Mouse (Mus musculus): Measurements from ENCODE around the gene Shank2. TPM values are rescaled to one million over a fixed set of nuclear protein-coding genes. Genes with fewer than 3 reads are reported as not detected.

The Shank2 gene
- total RNA-seq, 2 experiments from 2014 or later = 0.52 to 0.68 TPM

Small RNA genes lying within 50 kb of the gene (microRNA-seq; reads per million reads assigned to microRNA genes)
- 0 reads per million in 2 experiments for gene Mir3105

Other genes with a start within 250 kb of the Shank2 start
- 10 to 100 TPM; 33.3 to 40.2 TPM for gene Osbpl5, start 244.9 kb upstream of the Shank2 start, total RNA-seq (2021)
- not detected for gene Mrgprg, start 234.9 kb upstream of the Shank2 start, total RNA-seq (2021)
- 1 to 10 TPM; 1.2 to 1.5 TPM for gene Mrgpre, start 217.4 kb upstream of the Shank2 start, total RNA-seq (2021)
- gene Nadsyn1, start 179.1 kb upstream of the Shank2 start, total RNA-seq (2021) = 1 to 10 TPM; 3.2 to 3.6 TPM
- gene Dhcr7, start 178.8 kb upstream of the Shank2 start, total RNA-seq (2021) = 10 to 100 TPM; 11.0 to 12.0 TPM
- gene Gm498, start 135.1 kb upstream of the Shank2 start, total RNA-seq (2021) = not detected

Measured in gastrocnemius, postnatal 10 days (tissue).